Mouse (Mus musculus) bone marrow, adult 2 months (tissue): ENCODE results near the gene Fam155a.

Experiments
- CTCF ChIP-seq: fragments of 200-500 bp; IDR thresholded peaks from 2 replicates; pipeline ENCODE4 v1.5.1; 2011; ENCODE audit warnings: low read length, control low read depth; ENCODE audit not compliant: control insufficient read depth, insufficient read depth
- POLR2A ChIP-seq: fragments of 200-500 bp; IDR thresholded peaks from 2 replicates; pipeline ENCODE4 v1.6.1; 2011; ENCODE audit warnings: low read depth, mild to moderate bottlenecking, control low read depth, low read length, borderline replicate concordance; ENCODE audit not compliant: control insufficient read depth

- TF ChIP-seq CTCF (no peak), POLR2A (no peak)
Observed at GRCm38 (mm10) chr8:9252991-9253390, 518.0 kb downstream of the Fam155a start.
